In genomic region chr13:54227916-54228483, GRCm38 (mm10) we compare ENCODE assay signal across 7 mouse cellular contexts. TPM values are rescaled to one million over a fixed set of nuclear protein-coding genes. Genes with fewer than 3 reads are reported as not detected.
DNase-seq lines count a peak whose midpoint lies in the region; ATAC-seq and TF ChIP-seq lines count a peak whose summit lies in the region.

No protein-coding gene starts in this region.

- TF ChIP-seq CTCF in liver, adult 2 months (IDR thresholded peaks at IDR 0.05; ENCODE audit: low read depth, low read length): peak; percentile 53

- no peak overlapping the region for H3K9ac ChIP-seq in kidney, embryonic 14.5 days (ENCODE audit: low read depth, low read length)
- no peak overlapping the region for H3K9ac ChIP-seq in liver, adult 2 months (ENCODE audit: low read depth, low read length)

- no peak overlapping the region for H3K4me3 ChIP-seq in kidney, embryonic 14.5 days (ENCODE audit: low read length)
- no peak overlapping the region for H3K4me3 ChIP-seq in liver, adult 2 months (ENCODE audit: insufficient read depth, low read depth, low read length)

- no peaks in the 10 kb centered on the region for H3K27me3 ChIP-seq in kidney, embryonic 14.5 days (ENCODE audit: control insufficient read depth, insufficient read depth, low read length)
- H3K27me3 ChIP-seq in liver, adult 2 months (ENCODE audit: control insufficient read depth, insufficient read depth, low read length): no peaks in the 10 kb centered on the region

- H3K4me1 ChIP-seq in kidney, embryonic 14.5 days (ENCODE audit: control insufficient read depth, insufficient read depth, low read length): 0 out of 2 replicates have a peak, but pooled peaks cover 3% of the 10 kb centered on the region
- no peaks in the 10 kb centered on the region for H3K4me1 ChIP-seq in liver, adult 2 months (ENCODE audit: control insufficient read depth, insufficient read depth, low read length)

- no peaks in the 10 kb centered on the region for H3K36me3 ChIP-seq in kidney, embryonic 14.5 days (ENCODE audit: control insufficient read depth, insufficient read depth, low read length)
- no peaks in the 10 kb centered on the region for H3K36me3 ChIP-seq in liver, adult 2 months (ENCODE audit: control insufficient read depth, insufficient read depth, low read length)

- peak; percentile 16; the same call in 1 of the 2 replicates for ATAC-seq in kidney, embryonic 14.5 days (ENCODE audit: low FRiP score, low TSS enrichment)

- H3K9me3 ChIP-seq in kidney, embryonic 14.5 days (ENCODE audit: control insufficient read depth, low read length): no peaks in the 10 kb centered on the region

- no peak overlapping the region for H3K4me2 ChIP-seq in kidney, embryonic 14.5 days (replicated peaks; ENCODE audit: low read depth, low read length)

- H3K27ac ChIP-seq in kidney, embryonic 14.5 days (ENCODE audit: low read depth, low read length): no peak overlapping the region
- no peak overlapping the region for H3K27ac ChIP-seq in liver, adult 2 months (replicated peaks; ENCODE audit: insufficient read depth, low read depth, low read length)

- peak; percentile 61 to 64 for DNase-seq in B cell, adult 2 months
- DNase-seq in MEL-GATA-1-ER (ENCODE audit: extremely low read depth, low read depth): peak; percentile 33
- peak; percentile 81 to 84 for DNase-seq in cerebellum, postnatal 14 days
- DNase-seq in gastrocnemius, adult 8-10 months (ENCODE audit: low spot score in 2 of 2): peak; percentile 38 to 43
- no peak for DNase-seq in liver, adult 2 months (ENCODE audit: extremely low read depth, low read depth, low spot score)
- peak; percentile 79 for DNase-seq in retina, embryonic 14.5 days (ENCODE audit: low spot score)

- H3K79me2 ChIP-seq in liver, adult 2 months (ENCODE audit: control insufficient read depth, insufficient read depth, low read length): no peaks in the 10 kb centered on the region

- no peak for TF ChIP-seq POLR2A in liver, adult 2 months (IDR thresholded peaks at IDR 0.05; ENCODE audit: extremely low read depth, insufficient read depth, low read length)

- 19% methylated on average over 13 of the region's 13 CpGs for WGBS in kidney, embryonic 14.5 days
- 23% methylated on average over 13 of the region's 13 CpGs for WGBS in liver, adult 2 months

RNA-seq across cellular contexts. Expression of gene Hrh2, which starts 36.1 kb away (rescaled TPM):
- total RNA-seq in gastrocnemius, adult 8-10 months (2022): under 1 TPM; 0.12 to 0.38 (median 0.27) TPM
- polyA plus RNA-seq in kidney, embryonic 14.5 days (2014; fragmentation: Nextera tagmentation; extraction: Ambion mirVana): 0.11 TPM in 1 of 2 replicates, not detected in the other
- total RNA-seq in liver, adult 2 months (2014; rRNA removed): 0.09 and 0.13 TPM in 2 replicates
- 0.07 and 0.24 TPM in 2 replicates for polyA plus RNA-seq in liver, adult 2 months (2012; rRNA removed)
